Mouse (Mus musculus) layer of hippocampus, adult 8-10 months (tissue): Measurements from ENCODE around the gene Mapkap1. TPM values are rescaled to one million over a fixed set of nuclear protein-coding genes. Genes with fewer than 3 reads are reported as not detected.

Experiments
- DNase-seq, 2 experiments: peaks; one replicate each; pipeline ENCODE4 v3.0.0; 2022; ENCODE audit warnings: low spot score in 2 of 2
- total RNA-seq, 4 experiments: library from RNA; stranded (reverse); gene quantifications; 2 replicates each; pipeline ENCODE4 v1.2.4; 2022

The Mapkap1 gene
- total RNA-seq, 4 experiments from 2014 or later: 63.0 to 71.6 (median 66.3) TPM

GRCm38 (mm10) chr2:34530042-34530441, 123.5 kb downstream of the Mapkap1 start:
- DNase-seq: no peak

- peak; percentile 52 to 70 for DNase-seq
These were observed 125.3 kb downstream of the Mapkap1 start for GRCm38 (mm10) chr2:34531801-34532298.

- DNase-seq: no peak
These were observed 125.8 kb downstream of the Mapkap1 start for GRCm38 (mm10) chr2:34532394-34532793.

GRCm38 (mm10) chr2:34533281-34533680, 126.7 kb downstream of the Mapkap1 start:
- no peak for DNase-seq

GRCm38 (mm10) chr2:34534996-34535395, 128.4 kb downstream of the Mapkap1 start:
- DNase-seq: peak in 1 of 2 experiments; percentile 28

- DNase-seq: no peak
These were observed 130.8 kb downstream of the Mapkap1 start for GRCm38 (mm10) chr2:34537356-34537755.

- DNase-seq: no peak
These were observed 137.0 kb downstream of the Mapkap1 start for GRCm38 (mm10) chr2:34543581-34543980.

- DNase-seq: no peak
These were observed 137.4 kb downstream of the Mapkap1 start for GRCm38 (mm10) chr2:34544021-34544420.

GRCm38 (mm10) chr2:34544646-34545395, 138.2 kb downstream of the Mapkap1 start:
- no peak for DNase-seq

- peak; percentile 45 to 57 for DNase-seq
These were observed 139.7 kb downstream of the Mapkap1 start for GRCm38 (mm10) chr2:34546176-34546677.

GRCm38 (mm10) chr2:34547516-34547915, 140.9 kb downstream of the Mapkap1 start:
- DNase-seq: no peak

GRCm38 (mm10) chr2:34548961-34549360, 142.4 kb downstream of the Mapkap1 start:
- DNase-seq: no peak

- DNase-seq: no peak
These were observed 142.9 kb downstream of the Mapkap1 start for GRCm38 (mm10) chr2:34549469-34549868.

GRCm38 (mm10) chr2:34552772-34553171, 146.2 kb downstream of the Mapkap1 start:
- no peak for DNase-seq

GRCm38 (mm10) chr2:34553580-34554231, 147.1 kb downstream of the Mapkap1 start:
- no peak for DNase-seq

- DNase-seq: no peak
These were observed 153.6 kb downstream of the Mapkap1 start for GRCm38 (mm10) chr2:34560146-34560545.

- DNase-seq: peak in 1 of 2 experiments; percentile 13
These were observed 156.6 kb downstream of the Mapkap1 start for GRCm38 (mm10) chr2:34563089-34563694.

GRCm38 (mm10) chr2:34563865-34564264, 157.3 kb downstream of the Mapkap1 start:
- DNase-seq: no peak

GRCm38 (mm10) chr2:34566146-34566545, 159.6 kb downstream of the Mapkap1 start:
- DNase-seq: no peak

- DNase-seq: no peak
These were observed 160.0 kb downstream of the Mapkap1 start for GRCm38 (mm10) chr2:34566601-34567000.

GRCm38 (mm10) chr2:34569131-34569530, 162.6 kb downstream of the Mapkap1 start:
- DNase-seq: peak in 1 of 2 experiments; percentile 37

- DNase-seq: no peak
These were observed 163.8 kb downstream of the Mapkap1 start for GRCm38 (mm10) chr2:34570378-34570777.
